Mouse (Mus musculus) liver, embryonic 16.5 days (tissue): ENCODE data around the gene Tmem89. TPM values are rescaled to one million over a fixed set of nuclear protein-coding genes. Genes with fewer than 3 reads are reported as not detected.

ENCODE experiments used
- ATAC-seq: fragments of 200-750 bp; cut with Nextera tagmentation; 2 replicates; pipeline ENCODE4 v1.8.0; 2017; ENCODE audit warnings: low read depth, mild to moderate bottlenecking, moderate number of reproducible peaks, moderate library complexity
- H3K27ac ChIP-seq: fragments of 300-500 bp; sonication (generic); 2 replicates; pipeline ENCODE4 v1.5.1; 2014; ENCODE audit warnings: mild to moderate bottlenecking, low read length
- H3K27me3 ChIP-seq: fragments of 300-500 bp; sonication (generic); 2 replicates; pipeline ENCODE4 v1.6.1; 2014; ENCODE audit warnings: low read depth, low read length, mixed read lengths; ENCODE audit not compliant: control insufficient read depth, insufficient read depth
- H3K36me3 ChIP-seq: fragments of 300-500 bp; sonication (generic); 2 replicates; pipeline ENCODE4 v1.6.1; 2014; ENCODE audit warnings: mild to moderate bottlenecking; ENCODE audit not compliant: control insufficient read depth, insufficient read depth
- H3K4me1 ChIP-seq: fragments of 300-500 bp; sonication (generic); 2 replicates; pipeline ENCODE4 v1.6.1; 2014; ENCODE audit warnings: low read depth, low read length, mixed read lengths; ENCODE audit not compliant: control insufficient read depth
- H3K4me2 ChIP-seq: fragments of 300-500 bp; sonication (generic); 2 replicates; pipeline ENCODE4 v1.6.1; 2014; ENCODE audit warnings: low read depth, low read length, mixed read lengths
- H3K4me3 ChIP-seq: fragments of 300-500 bp; sonication (generic); 2 replicates; pipeline ENCODE4 v1.5.1; 2014; ENCODE audit warnings: low read depth, mild to moderate bottlenecking, low read length
- H3K9ac ChIP-seq: fragments of 300-500 bp; sonication (generic); 2 replicates; pipeline ENCODE4 v1.6.1; 2014; ENCODE audit warnings: low read depth, low read length
- H3K9me3 ChIP-seq: fragments of 300-500 bp; sonication (generic); replicated peaks from 2 replicates; pipeline ENCODE4 v1.6.1; 2016; ENCODE audit warnings: low read length; ENCODE audit not compliant: control insufficient read depth
- whole genome bisulfite sequencing: fragments of 180-500 bp; shearing (Covaris S2); extraction: QIAGEN DNeasy Blood & Tissue Kit; methylation state at CpG from one replicate; pipeline ENCODE4 v1.1.7; 2014; ENCODE audit not compliant: insufficient replicate concordance; 5-methylcytosine and 5-hydroxymethylcytosine counted together
- polyA plus RNA-seq: library from polyadenylated mRNA; unstranded; fragments of >200 nt; fragmentation: Nextera tagmentation; extraction: Ambion mirVana; gene quantifications from 2 replicates; pipeline ENCODE4 v1.2.1, GENCODE M21; 2015

The Tmem89 gene
- polyA plus RNA-seq, 1 experiment from 2014 or later, result not detected

GRCm38 (mm10) chr9:108945608-108946007 is 31.2 kb downstream of the Tmem89 start:
- no peak for ATAC-seq

DNA sequence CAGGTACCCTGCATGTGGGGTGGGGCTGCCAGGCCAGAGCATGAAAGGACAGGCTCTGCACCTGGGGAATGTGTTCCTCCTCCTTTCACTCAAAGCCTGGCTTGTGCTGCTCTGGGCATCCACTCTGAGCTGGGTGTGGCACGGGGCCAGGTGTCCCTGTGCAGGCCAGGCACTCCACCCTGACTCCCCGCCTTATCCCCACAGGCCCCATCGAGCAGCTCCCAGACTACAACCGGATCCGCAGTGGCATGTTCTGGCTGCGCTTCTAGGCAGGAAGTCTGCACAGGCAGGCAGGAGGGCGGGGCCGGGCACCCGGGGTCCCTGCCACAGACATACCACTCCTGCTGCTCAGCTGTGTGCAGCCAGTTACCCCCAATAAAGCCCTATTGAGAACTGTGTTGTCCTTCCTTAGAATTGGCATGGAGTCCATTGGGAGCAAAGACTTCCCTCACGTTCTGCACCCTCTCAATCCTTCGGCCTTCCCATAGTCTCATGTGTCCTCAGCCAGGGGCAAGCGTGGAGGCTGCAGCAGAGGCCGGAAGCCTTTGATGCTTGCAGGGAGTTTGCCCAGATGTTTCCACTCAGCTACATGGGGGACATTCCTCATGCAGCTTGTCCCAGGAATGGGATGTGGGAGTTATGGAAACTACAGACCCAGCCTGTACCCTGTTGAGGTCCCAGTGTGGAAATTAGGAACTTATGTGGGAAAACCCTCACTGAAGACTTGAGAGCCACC is 35.0 kb downstream of the Tmem89 start:
- peaks cover 19% of the 10 kb centered on the region for H3K27me3 ChIP-seq
- H3K36me3 ChIP-seq, result peaks cover 47% of the 10 kb centered on the region
- no peak for ATAC-seq
- H3K4me2 ChIP-seq, result no peak overlapping the region
- H3K9me3 ChIP-seq, result no peaks in the 10 kb centered on the region
- H3K4me3 ChIP-seq, result no peak overlapping the region
- WGBS, result 77% methylated on average over 13 of the region's 13 CpGs
- no peak overlapping the region for H3K9ac ChIP-seq
- no peak overlapping the region for H3K27ac ChIP-seq
- H3K4me1 ChIP-seq, result no peaks in the 10 kb centered on the region; the same call in 1 of the 2 replicates

More at GRCm38 (mm10) chr9:108945608-108946007, 31.2 kb downstream of the Tmem89 start:
- Histone ChIP-seq H3K4me1 (no peaks in the 10 kb centered on the region; the same call in 1 of the 2 replicates), H3K4me2 (no peak overlapping the region), H3K27ac (no peak overlapping the region), H3K36me3 (peaks cover 64% of the 10 kb centered on the region), H3K4me3 (no peak overlapping the region), H3K9me3 (no peaks in the 10 kb centered on the region), H3K27me3 (no peaks in the 10 kb centered on the region), H3K9ac (no peak overlapping the region)
- 43% methylated on average over 5 of the region's 5 CpGs for WGBS

- Histone ChIP-seq H3K27me3 (peaks cover 20% of the 10 kb centered on the region), H3K9me3 (no peaks in the 10 kb centered on the region), H3K36me3 (peaks cover 40% of the 10 kb centered on the region), H3K27ac (no peak overlapping the region), H3K9ac (no peak overlapping the region), H3K4me2 (no peak overlapping the region), H3K4me3 (no peak overlapping the region), H3K4me1 (no peaks in the 10 kb centered on the region; the same call in 1 of the 2 replicates)
- 80% methylated on average over 9 of the region's 9 CpGs for WGBS
- no peak for ATAC-seq
Measured at GRCm38 (mm10) chr9:108949967-108950728, 35.7 kb downstream of the Tmem89 start.

- no peak for ATAC-seq
- Histone ChIP-seq H3K4me1 (no peaks in the 10 kb centered on the region), H3K9ac (no peak within 1 kb of the TSS), H3K36me3 (peaks cover 18% of the 10 kb centered on the region), H3K9me3 (no peaks in the 10 kb centered on the region), H3K27ac (no peak within 1 kb of the TSS), H3K27me3 (peaks cover 20% of the 10 kb centered on the region), H3K4me3 (no peak within 1 kb of the TSS), H3K4me2 (no peak within 1 kb of the TSS)
- 11% methylated on average over 15 of the region's 15 CpGs for WGBS
Measured at GRCm38 (mm10) chr9:108953081-108953636, 38.7 kb downstream of the Tmem89 start, which contains the start of gene Col7a1. Col7a1 (plus strand) TSS chr9:108953586.

DNA sequence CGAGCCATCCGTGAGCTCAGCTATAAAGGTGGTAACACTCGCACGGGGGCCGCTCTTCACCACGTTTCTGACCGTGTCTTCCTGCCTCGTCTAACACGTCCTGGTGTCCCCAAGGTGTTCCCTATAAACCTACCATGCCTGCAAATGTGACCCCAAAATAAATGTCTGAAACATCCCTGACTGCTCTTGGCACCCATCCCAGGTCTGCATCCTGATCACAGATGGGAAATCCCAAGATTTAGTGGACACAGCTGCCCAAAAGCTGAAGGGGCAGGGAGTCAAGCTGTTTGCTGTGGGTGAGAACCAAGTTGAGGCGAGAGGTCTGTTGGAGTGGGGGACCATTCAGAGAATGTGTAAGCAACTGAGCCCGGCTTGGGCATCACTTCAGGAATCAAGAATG is 40.8 kb downstream of the Tmem89 start:
- peaks cover 20% of the 10 kb centered on the region for H3K27me3 ChIP-seq
- H3K36me3 ChIP-seq, result no peaks in the 10 kb centered on the region
- no peak for ATAC-seq
- no peaks in the 10 kb centered on the region for H3K9me3 ChIP-seq
- no peak overlapping the region for H3K4me2 ChIP-seq
- no peak overlapping the region for H3K27ac ChIP-seq
- H3K9ac ChIP-seq, result no peak overlapping the region
- 79% methylated on average over 11 of the region's 11 CpGs for WGBS
- H3K4me1 ChIP-seq, result no peaks in the 10 kb centered on the region
- H3K4me3 ChIP-seq, result no peak overlapping the region

DNA sequence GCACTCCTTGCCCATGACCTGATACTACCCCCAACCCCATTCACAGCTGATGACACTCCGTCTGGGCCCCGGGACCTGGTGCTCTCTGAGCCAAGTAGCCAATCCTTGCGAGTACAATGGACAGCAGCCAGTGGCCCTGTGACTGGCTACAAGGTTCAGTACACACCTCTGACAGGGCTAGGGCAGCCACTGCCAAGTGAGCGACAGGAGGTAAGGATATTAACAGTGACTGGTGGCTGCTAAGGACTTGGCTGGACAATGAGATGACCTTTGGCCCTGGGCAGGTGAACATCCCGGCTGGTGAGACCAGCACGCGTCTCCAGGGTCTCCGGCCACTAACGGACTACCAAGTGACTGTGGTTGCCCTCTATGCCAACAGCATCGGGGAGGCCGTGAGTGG is 41.4 kb downstream of the Tmem89 start:
- H3K4me3 ChIP-seq, result no peak overlapping the region
- H3K27ac ChIP-seq, result no peak overlapping the region
- 69% methylated on average over 11 of the region's 11 CpGs for WGBS
- H3K4me1 ChIP-seq, result no peaks in the 10 kb centered on the region
- no peak for ATAC-seq
- no peaks in the 10 kb centered on the region for H3K9me3 ChIP-seq
- no peak overlapping the region for H3K4me2 ChIP-seq
- peaks cover 20% of the 10 kb centered on the region for H3K27me3 ChIP-seq
- H3K9ac ChIP-seq, result no peak overlapping the region
- H3K36me3 ChIP-seq, result no peaks in the 10 kb centered on the region

GRCm38 (mm10) chr9:108963577-108963976 is 49.2 kb downstream of the Tmem89 start:
- no peaks in the 10 kb centered on the region for H3K9me3 ChIP-seq
- 51% methylated on average over 3 of the region's 3 CpGs for WGBS
- H3K36me3 ChIP-seq, result no peaks in the 10 kb centered on the region
- no peak overlapping the region for H3K27ac ChIP-seq
- no peak overlapping the region for H3K4me2 ChIP-seq
- ATAC-seq, result no peak
- H3K9ac ChIP-seq, result no peak overlapping the region
- H3K4me3 ChIP-seq, result no peak overlapping the region
- H3K27me3 ChIP-seq, result no peaks in the 10 kb centered on the region
- H3K4me1 ChIP-seq, result no peaks in the 10 kb centered on the region

DNA sequence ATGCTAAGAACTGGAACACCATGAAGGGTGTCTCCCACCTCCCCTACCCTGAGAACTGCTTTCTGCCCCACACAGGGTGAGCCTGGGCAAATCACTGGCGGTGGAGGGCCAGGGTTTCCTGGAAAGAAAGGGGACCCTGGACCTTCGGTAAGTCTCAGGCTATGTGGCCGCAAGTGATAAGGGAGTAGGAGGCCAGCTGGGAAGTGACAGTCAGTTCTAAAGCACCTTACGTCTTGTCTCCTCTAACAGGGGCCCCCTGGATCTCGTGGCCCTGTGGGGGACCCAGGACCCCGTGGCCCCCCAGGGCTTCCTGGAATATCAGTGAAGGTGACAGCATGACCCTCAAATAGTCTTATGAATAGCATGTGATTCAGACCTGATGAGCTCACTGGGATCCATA is 49.9 kb downstream of the Tmem89 start:
- H3K36me3 ChIP-seq, result no peaks in the 10 kb centered on the region
- no peak overlapping the region for H3K9ac ChIP-seq
- H3K9me3 ChIP-seq, result no peaks in the 10 kb centered on the region
- 36% methylated on average over 6 of the region's 6 CpGs for WGBS
- H3K4me1 ChIP-seq, result no peaks in the 10 kb centered on the region
- no peaks in the 10 kb centered on the region for H3K27me3 ChIP-seq
- no peak overlapping the region for H3K4me2 ChIP-seq
- no peak overlapping the region for H3K4me3 ChIP-seq
- ATAC-seq, result no peak
- no peak overlapping the region for H3K27ac ChIP-seq
